Mouse (Mus musculus) left cerebral cortex, postnatal 25 days (tissue): ENCODE data around the gene Ppm1a. TPM values are rescaled to one million over a fixed set of nuclear protein-coding genes. Genes with fewer than 3 reads are reported as not detected.

Experiments
- DNase-seq, 2 experiments: peaks; one replicate each; pipeline ENCODE4 v3.0.0; 2022; ENCODE audit warnings: low spot score in 2 of 2, mixed read lengths in 1 of 2
- intact Hi-C: fragments of 180-260 bp; cut with DNase I; formaldehyde crosslinking; loops from one replicate; pipeline ENCODE4 v1.15.1; 2025
- total RNA-seq, 2 experiments: library from RNA; stranded (reverse); gene quantifications; 2 replicates each; pipeline ENCODE4 v1.2.3; 2021

Gene Ppm1a
- 100 to 1,000 TPM; 318 to 320 TPM for total RNA-seq

DNA sequence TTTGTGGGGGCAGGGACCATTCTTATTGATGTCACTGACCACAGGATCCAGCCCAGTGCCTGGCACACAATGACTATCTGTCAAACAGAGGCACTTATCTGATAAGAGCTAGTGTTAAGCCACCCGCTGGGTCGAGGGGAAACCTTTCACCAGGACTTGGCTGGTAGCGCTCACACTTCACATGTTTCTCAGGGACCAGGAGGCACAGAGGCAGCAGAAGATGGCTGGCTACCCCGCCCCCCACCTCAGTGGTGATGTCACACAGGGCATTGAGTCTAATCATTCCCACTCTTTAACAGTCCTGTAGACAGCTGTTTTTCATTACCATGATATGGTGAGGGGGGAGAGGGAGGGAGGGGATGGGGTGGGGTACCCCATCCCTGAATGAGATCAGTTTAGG is at the start of gene Ppm1a:
Ppm1a (plus strand) TSS at position 370 of the 400 bp plus-strand sequence.
- intact Hi-C loops, result no loop called here
- no peak for DNase-seq

- intact Hi-C loops, result no loop called here
- no peak for DNase-seq
Measured at GRCm38 (mm10) chr12:72709981-72710380, 47.3 kb upstream of the Ppm1a start.

DNA sequence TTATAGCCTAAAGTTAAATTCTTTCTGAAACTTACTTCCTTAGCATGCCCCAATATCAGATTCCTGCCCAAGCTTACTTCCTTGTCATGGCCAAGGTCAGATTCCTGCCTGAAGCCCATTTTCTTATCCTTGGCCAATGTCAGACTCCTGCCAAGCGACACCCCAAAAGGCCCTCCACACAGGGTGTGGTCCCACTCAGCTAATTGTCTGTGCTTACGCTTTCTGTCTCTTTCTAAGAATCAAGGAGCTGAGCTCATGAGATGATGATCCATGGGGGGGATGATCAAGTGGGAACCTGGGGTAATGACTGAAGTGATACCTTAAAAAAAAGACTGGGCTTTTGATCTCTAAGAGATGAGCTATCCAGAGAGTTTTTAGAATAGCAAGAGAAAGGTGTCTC is 42.4 kb upstream of the Ppm1a start:
- intact Hi-C loops, result no loop called here
- DNase-seq, result no peak

- DNase-seq, result no peak
- intact Hi-C loops, result no loop called here
Measured at GRCm38 (mm10) chr12:72715846-72716245, 41.4 kb upstream of the Ppm1a start.

DNA sequence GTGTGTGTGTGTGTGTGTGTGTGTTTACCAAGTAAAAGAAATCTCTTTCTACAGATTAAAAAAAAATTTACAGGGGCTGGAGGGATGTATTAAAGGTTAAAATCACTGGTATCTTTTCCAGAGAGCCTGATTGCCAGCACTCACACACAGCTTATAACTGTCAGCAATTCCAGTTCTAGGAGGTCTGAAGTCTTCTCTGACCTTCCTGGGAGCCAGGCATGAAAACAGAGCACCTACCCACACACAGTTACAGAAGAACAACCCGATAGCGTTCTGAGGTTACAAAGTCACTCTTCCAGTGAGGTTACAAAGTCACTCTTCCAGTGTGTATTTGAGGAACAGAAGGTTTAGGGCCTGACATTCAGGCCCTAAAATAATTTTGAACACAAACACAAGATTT is 38.2 kb upstream of the Ppm1a start:
- no peak for DNase-seq
- intact Hi-C loops, result no loop called here

GRCm38 (mm10) chr12:72719452-72720087 is 37.7 kb upstream of the Ppm1a start:
- intact Hi-C loops, result no loop called here
- DNase-seq, result no peak

- DNase-seq, result no peak
- intact Hi-C loops, result no loop called here
Measured at GRCm38 (mm10) chr12:72721710-72722109, 35.5 kb upstream of the Ppm1a start.

DNA sequence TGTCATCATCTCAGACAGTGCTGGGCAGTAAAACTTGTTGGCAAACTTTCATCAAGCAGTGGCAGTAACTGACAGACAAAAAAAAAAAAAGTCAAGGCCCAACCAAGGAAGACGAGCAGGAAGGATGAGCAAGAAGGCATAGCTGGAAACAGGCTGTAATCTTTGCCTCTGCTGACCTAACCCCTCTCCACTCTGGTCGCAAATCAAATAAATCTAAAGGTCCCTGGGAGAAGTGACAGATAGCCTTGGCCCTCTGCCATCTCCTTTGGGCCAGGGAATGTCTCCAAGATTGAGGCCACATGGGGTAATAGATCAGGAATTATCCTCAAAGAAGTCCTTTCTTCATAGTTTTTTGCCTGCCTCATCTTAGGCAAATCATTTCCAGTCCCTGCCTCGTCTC is 33.3 kb upstream of the Ppm1a start:
- intact Hi-C loops, result no loop called here
- DNase-seq, result no peak

DNA sequence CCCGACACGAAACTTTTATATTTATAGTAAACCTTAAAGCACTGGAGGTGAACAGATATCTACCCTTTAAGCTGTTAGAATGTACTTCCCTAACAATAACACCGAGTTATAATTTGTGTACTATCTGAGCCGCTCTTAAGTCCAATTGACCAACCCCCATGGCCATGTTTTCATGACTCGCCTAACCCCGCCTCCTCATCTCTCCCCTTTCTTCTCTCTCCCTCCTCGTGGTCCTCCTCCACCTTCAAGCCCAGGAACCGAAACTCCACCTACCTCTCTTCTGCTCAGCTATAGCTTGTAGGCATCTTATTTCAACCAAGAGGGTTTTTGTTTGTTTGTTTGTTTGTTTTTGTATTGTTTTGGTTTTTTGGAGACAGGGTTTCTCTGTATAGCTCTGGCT is 30.2 kb upstream of the Ppm1a start:
- intact Hi-C loops, result no loop called here
- no peak for DNase-seq

DNA sequence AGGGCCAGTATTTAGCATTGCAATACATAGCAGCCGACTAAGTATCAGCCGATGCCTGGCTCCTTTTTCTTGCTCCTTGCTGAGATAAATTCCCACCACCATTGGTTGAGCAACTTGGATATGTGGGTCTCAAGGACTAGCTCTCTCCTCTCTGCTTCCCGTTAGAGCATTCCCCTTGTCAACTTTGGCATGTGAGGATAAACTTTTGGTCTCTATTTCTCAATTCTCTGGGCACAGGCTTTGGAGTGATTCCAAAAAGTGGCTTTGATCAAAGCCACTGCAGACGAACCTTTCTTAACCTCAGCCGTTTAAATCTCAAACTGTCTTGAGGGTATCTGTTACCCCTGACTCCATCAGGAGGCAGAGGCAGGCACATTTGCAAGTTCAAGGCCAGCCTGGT is 29.6 kb upstream of the Ppm1a start:
- intact Hi-C loops, result no loop called here
- DNase-seq, result no peak

- DNase-seq, result no peak
- intact Hi-C loops, result no loop called here
Measured at GRCm38 (mm10) chr12:72734112-72734511, 23.1 kb upstream of the Ppm1a start.

DNA sequence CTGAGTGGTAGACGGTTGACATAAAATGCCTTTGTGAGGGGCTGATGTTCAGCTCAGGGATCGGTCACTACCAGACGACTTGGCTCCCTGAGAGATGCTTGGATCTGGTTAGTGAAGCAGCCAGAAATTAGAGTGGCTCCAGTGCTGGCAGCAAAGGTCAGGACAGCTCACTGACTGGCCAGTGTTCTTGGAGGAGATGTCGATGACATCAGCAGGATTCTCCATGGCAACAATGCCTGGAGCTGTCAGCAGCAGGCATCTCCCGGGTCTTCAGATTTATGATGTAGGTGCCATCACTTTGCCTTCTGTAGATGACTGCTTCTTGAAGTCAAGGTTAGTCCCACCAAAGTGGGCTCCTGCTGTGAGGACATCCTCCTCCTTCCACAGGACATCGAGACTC is 16.1 kb upstream of the Ppm1a start:
- DNase-seq, result no peak
- intact Hi-C loops, result no loop called here

DNA sequence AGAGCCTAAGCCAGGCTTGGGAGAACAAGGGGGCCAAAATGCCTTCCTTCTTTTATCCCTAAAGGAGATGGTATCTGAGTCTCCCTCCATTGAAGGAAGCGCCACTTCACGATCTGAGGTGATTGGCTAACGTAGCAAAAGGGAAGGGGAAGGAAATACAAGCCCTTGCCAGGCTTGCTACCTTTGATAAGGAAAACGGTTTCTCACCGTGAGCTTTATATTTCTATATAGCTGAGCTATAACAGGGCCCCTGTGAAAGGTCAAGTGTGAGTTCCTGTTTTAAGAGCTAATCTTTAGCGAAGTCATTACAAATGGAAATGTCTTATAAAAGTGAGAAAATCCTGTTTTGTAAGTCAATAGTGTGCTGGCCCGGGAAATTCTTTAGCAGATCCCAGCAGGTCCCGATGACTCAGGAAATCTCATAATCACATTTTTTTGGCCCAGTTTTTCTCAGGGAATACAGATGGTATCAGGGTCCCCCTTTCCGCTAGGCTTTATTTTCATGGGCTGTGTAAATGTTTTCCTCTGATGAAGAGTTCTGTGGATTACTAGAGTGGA is 12.4 kb upstream of the Ppm1a start:
- intact Hi-C loops, result no loop called here

DNA sequence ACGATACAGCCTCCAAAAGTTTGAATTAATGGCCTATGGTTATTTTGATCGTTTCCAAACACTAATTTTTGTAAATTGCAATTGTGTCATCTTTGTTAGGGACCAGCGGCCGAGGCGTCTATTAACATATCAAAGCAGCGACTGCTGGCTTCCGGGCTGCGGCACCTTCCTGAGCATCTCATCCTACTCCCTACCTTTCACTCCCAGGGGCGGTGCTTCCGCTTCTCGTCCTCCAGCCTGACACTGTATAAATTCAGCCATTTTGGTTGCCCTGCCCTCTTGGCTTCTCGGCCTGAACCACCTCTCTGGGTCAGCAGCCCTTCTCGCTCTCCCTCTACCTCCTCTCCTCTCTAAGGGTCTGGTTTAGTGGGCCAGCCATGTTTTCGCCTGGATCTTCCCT is 11.8 kb upstream of the Ppm1a start:
- intact Hi-C loops, result no loop called here
- DNase-seq, result no peak

More for the DNA sequence above, 12.4 kb upstream of the Ppm1a start:
- DNase-seq, result no peak

DNA sequence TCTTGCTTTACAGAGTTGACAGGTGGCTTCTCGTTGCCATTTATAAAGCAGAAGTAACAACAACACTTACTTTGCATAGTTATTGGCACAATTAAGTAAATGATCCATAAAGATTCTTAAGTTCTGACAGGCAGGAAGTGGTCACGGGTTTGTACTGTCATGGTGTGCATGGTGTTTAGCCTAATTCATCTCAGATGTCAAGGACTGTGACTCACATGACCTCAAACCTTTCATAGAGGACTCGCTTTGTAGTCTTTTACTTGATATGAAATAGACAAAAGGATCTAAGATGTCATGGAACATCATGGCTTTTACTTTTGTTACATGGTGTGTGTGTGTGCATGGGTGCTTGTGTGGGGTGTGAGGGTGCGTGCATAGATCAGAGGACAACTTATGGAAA is 8.9 kb upstream of the Ppm1a start:
- intact Hi-C loops, result no loop called here
- no peak for DNase-seq

- no peak for DNase-seq
- intact Hi-C loops, result no loop called here
Measured at GRCm38 (mm10) chr12:72748841-72749240, 8.4 kb upstream of the Ppm1a start.

GRCm38 (mm10) chr12:72749500-72749899 is 7.8 kb upstream of the Ppm1a start:
- intact Hi-C loops, result no loop called here
- DNase-seq, result no peak

GRCm38 (mm10) chr12:72750016-72750415 is 7.2 kb upstream of the Ppm1a start:
- intact Hi-C loops, result no loop called here
- peak in 1 of 2 experiments; percentile 56 for DNase-seq

GRCm38 (mm10) chr12:72750606-72751005 is 6.6 kb upstream of the Ppm1a start:
- intact Hi-C loops, result no loop called here
- DNase-seq, result no peak

DNA sequence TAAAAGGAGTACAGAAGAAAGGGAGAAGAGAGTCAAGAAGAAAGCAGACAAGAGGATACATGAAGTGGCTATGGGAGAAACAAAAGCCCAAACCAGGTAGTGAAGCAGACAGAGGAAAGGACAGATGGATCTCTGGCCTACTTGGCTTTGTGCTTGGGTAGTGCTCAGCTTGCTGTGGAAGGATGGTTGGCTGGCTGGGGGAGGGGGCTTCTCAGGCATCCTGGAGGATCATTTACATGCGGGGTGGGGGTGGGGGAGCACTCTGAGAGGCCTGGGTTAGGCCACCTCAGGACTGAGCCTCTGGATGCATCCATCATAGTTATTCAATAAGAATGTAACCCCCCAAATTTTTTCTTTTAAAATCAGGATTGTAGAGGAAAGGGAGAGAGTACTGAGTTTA is 341 bp downstream of the Ppm1a start:
- intact Hi-C loops, result no loop called here
- no peak for DNase-seq

- intact Hi-C loops, result loop anchor here (2.0 kb wide), 2 partner anchors 73 to 223 kb away; partner anchors contain the start of gene Pcnx4
- no peak for DNase-seq
Measured at GRCm38 (mm10) chr12:72759956-72760355, 2.7 kb downstream of the Ppm1a start.
